Mouse (Mus musculus) lung, postnatal 36 days (tissue): ENCODE results near the gene Grm8.

Experiments used
- DNase-seq: peaks from one replicate; pipeline ENCODE4 v3.0.0; 2022; ENCODE audit warnings: mixed read lengths

Gene Grm8

GRCm38 (mm10) chr6:27517620-27518019 lies 617.4 kb downstream of the Grm8 start:
- no peak for DNase-seq

GRCm38 (mm10) chr6:27460998-27461397 lies 674.0 kb downstream of the Grm8 start:
- no peak for DNase-seq

GRCm38 (mm10) chr6:27408473-27408872 lies 726.5 kb downstream of the Grm8 start:
- no peak for DNase-seq

- no peak for DNase-seq
These were observed 762.6 kb downstream of the Grm8 start for GRCm38 (mm10) chr6:27372416-27372815.

- DNase-seq, result no peak
These were observed 763.9 kb downstream of the Grm8 start for GRCm38 (mm10) chr6:27371095-27371494.

- no peak for DNase-seq
These were observed 771.2 kb downstream of the Grm8 start for GRCm38 (mm10) chr6:27363775-27364174.

- no peak for DNase-seq
These were observed 774.5 kb downstream of the Grm8 start for GRCm38 (mm10) chr6:27360440-27360839.

- no peak for DNase-seq
These were observed 783.8 kb downstream of the Grm8 start for GRCm38 (mm10) chr6:27351147-27351546.

- DNase-seq, result no peak
These were observed 786.7 kb downstream of the Grm8 start for GRCm38 (mm10) chr6:27348272-27348671.

- no peak for DNase-seq
These were observed 788.7 kb downstream of the Grm8 start for GRCm38 (mm10) chr6:27346311-27346710.

GRCm38 (mm10) chr6:27340131-27340530 lies 794.8 kb downstream of the Grm8 start:
- DNase-seq, result no peak

GRCm38 (mm10) chr6:27318575-27318974 lies 816.4 kb downstream of the Grm8 start:
- DNase-seq, result no peak

GRCm38 (mm10) chr6:27317422-27317821 lies 817.6 kb downstream of the Grm8 start:
- DNase-seq, result no peak

GRCm38 (mm10) chr6:27316018-27316417 lies 819.0 kb downstream of the Grm8 start:
- DNase-seq, result no peak

- DNase-seq, result no peak
These were observed 820.5 kb downstream of the Grm8 start for GRCm38 (mm10) chr6:27314273-27315009.

GRCm38 (mm10) chr6:27310401-27310800 lies 824.6 kb downstream of the Grm8 start:
- no peak for DNase-seq

- DNase-seq, result no peak
These were observed 829.6 kb downstream of the Grm8 start for GRCm38 (mm10) chr6:27305351-27305750.

GRCm38 (mm10) chr6:27264972-27265371 lies 870.0 kb downstream of the Grm8 start:
- DNase-seq, result no peak

- no peak for DNase-seq
These were observed 872.4 kb downstream of the Grm8 start for GRCm38 (mm10) chr6:27262611-27263010.

- peak; percentile 1 for DNase-seq
These were observed 894.6 kb downstream of the Grm8 start for GRCm38 (mm10) chr6:27240416-27240815.

- no peak for DNase-seq
These were observed 895.0 kb downstream of the Grm8 start for GRCm38 (mm10) chr6:27239968-27240367.
